Mouse (Mus musculus) spleen, postnatal 4 days (tissue): ENCODE measurements around the gene Psme1.

Experiments
- DNase-seq, 2 experiments: peaks; one replicate each; pipeline ENCODE4 v3.0.0; 2022; ENCODE audit warnings: low spot score in 2 of 2

Gene Psme1

GRCm38 (mm10) chr14:55570588-55570987 lies 7.3 kb upstream of the Psme1 start:
- no peak for DNase-seq

- DNase-seq, result no peak
Measured at GRCm38 (mm10) chr14:55571760-55572159, 6.2 kb upstream of the Psme1 start.

GRCm38 (mm10) chr14:55575302-55575701 lies 2.6 kb upstream of the Psme1 start, which contains the start of gene Fitm1:
TSS of gene Fitm1 (plus strand) at chr14:55575617.
- no peak for DNase-seq

GRCm38 (mm10) chr14:55575711-55576110 lies 2.2 kb upstream of the Psme1 start:
- no peak for DNase-seq

- no peak for DNase-seq
Measured at GRCm38 (mm10) chr14:55576376-55576775, 1.5 kb upstream of the Psme1 start.

- peak; percentile 62 to 82 for DNase-seq
Measured at GRCm38 (mm10) chr14:55578668-55579269, 846 bp downstream of the Psme1 start.

GRCm38 (mm10) chr14:55579511-55580496 lies 1.9 kb downstream of the Psme1 start:
- no peak for DNase-seq

- DNase-seq, result no peak
Measured at GRCm38 (mm10) chr14:55580731-55581130, 2.8 kb downstream of the Psme1 start.

- no peak for DNase-seq
Measured at GRCm38 (mm10) chr14:55581981-55582681, 4.2 kb downstream of the Psme1 start.

GRCm38 (mm10) chr14:55584303-55584701 lies 6.4 kb downstream of the Psme1 start:
- DNase-seq, result no peak

- DNase-seq, result peak; percentile 83 to 87
Measured at GRCm38 (mm10) chr14:55584702-55585565, 7.0 kb downstream of the Psme1 start, which contains the start of gene Emc9. TSS of gene Emc9 (minus strand) at chr14:55585302.

GRCm38 (mm10) chr14:55585566-55585960 lies 7.6 kb downstream of the Psme1 start:
- DNase-seq, result no peak

- DNase-seq, result no peak
Measured at GRCm38 (mm10) chr14:55586149-55586548, 8.2 kb downstream of the Psme1 start.

- DNase-seq, result no peak
Measured at GRCm38 (mm10) chr14:55589271-55589670, 11.3 kb downstream of the Psme1 start.

GRCm38 (mm10) chr14:55589771-55590448 lies 12.0 kb downstream of the Psme1 start:
- no peak for DNase-seq

GRCm38 (mm10) chr14:55590748-55591330 lies 12.9 kb downstream of the Psme1 start, which contains the start of gene Psme2:
TSS of gene Psme2 (minus strand) at chr14:55591113.
- peak; percentile 83 to 87 for DNase-seq

- DNase-seq, result peak; percentile 92 to 94
Measured at GRCm38 (mm10) chr14:55591331-55591891, 13.5 kb downstream of the Psme1 start, which contains the start of gene Rnf31. TSS of gene Rnf31 (plus strand) at chr14:55591708.

- DNase-seq, result no peak
Measured at GRCm38 (mm10) chr14:55592226-55592625, 14.3 kb downstream of the Psme1 start.

- DNase-seq, result no peak
Measured at GRCm38 (mm10) chr14:55596036-55596690, 18.2 kb downstream of the Psme1 start.
